Mouse (Mus musculus) ES-CJ7 (cell line): ENCODE data around the gene Ptov1.

ENCODE experiments used
- DNase-seq: peaks from one replicate; pipeline ENCODE4 v3.0.0; 2011; ENCODE audit warnings: low read depth, low spot score

The Ptov1 gene

DNA sequence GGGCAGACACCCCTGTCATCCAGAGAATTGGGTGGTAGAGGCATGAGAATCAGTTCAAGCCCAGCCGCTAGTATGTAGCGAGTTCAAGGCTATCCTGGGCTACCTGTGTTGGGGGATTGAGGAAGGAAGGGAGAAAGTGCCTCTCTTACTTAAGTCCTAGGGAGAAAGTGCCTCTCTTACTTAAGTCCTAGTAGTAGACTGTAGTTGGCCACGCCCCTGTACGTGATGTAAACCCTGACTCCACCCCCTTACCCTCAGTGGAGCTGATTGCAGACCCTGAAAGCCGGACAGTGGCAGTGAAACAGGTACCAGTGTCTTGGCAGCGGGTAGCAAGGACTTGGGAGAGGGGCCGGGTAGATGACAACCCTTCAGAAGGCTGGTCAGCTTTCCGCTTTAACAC lies 11.7 kb downstream of the Ptov1 start:
- peak; percentile 82 for DNase-seq

GRCm38 (mm10) chr7:44857042-44857552 lies 12.5 kb downstream of the Ptov1 start, which contains the start of gene Pnkp:
Gene Pnkp (plus strand): TSS chr7:44857139.
- peak; percentile 94 for DNase-seq

DNA sequence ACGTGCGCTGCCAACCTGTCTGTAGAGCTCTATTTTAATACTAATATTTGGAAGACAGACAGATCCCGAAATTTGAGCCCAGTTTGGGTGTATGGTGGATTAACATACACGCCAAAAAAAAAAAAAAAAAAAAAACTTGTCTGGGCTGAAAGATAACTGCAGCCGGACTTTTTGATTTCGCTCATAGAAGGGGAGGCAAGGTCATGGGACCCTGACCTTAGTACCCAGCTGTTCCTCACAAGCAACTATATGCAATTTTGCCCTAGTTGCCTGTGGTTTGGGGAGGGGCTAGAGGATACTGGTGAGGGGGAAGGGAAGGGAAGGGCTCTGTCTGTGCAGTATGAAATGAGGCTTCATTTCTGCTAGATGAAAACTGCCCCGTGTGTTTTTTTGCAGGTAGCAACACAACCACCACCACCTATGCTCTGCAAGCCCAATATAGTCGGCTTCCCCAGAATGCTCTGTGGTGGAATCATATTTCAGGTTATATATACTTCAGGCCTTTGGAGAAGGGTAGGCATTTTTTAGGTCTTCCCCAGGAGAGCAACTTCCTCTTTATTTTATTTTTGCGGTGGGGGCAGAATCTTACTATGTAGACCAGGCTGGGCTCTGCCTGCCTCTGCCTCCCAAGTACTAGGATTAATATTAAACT lies 13.2 kb downstream of the Ptov1 start:
- DNase-seq, result no peak

DNA sequence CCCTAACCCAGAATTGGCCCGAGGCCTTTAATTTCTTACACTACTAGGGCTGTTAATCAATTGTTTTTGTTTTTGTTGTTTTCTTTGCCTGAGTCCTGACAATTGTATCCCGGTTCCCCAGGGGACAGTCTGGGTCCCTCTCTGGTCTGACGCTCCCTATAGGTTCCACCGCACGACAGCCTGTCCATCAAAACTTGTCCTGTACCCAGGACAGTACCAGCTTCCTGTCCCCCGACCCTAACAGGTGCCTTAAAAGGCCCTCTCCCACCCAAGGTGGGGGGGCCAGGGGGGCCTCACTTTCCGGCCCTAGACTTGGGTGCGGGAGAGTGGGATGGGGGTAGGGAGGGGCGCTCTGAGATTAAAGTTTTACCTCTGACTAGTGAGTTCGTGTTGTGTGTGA lies 14.6 kb downstream of the Ptov1 start:
- DNase-seq, result no peak

DNA sequence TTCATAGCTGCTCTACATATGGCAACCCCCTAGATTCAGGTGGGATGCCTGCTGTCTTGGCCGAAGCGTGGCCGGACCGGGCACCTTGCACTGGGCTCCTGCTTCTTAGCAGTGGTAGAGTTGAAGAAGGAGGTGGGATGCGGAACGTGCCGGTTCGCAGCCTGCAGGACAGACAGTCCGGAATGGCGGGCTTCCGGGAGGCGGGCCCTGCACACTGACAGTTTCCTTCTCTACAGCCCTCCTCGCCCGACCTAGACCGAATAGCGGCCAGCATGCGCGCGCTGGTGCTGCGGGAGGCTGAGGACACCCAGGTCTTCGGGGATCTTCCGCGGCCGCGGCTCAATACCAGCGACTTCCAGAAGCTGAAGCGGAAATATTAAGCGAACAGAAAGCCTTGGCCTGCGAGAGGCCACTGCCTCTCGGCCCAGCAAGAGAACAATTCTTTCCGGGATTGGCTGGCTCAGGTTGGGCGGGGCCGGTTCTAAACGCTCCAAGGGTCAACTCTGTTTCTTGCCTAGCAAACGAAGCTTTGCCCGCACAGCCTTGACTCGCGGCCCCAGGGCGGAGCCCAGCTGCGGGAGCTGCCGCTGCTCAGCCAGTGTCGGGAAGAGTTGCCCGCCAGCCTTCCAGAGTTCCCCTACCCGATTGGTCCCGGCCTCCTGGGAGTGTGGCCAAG lies 15.1 kb downstream of the Ptov1 start:
- DNase-seq, result peak; percentile 74

DNA sequence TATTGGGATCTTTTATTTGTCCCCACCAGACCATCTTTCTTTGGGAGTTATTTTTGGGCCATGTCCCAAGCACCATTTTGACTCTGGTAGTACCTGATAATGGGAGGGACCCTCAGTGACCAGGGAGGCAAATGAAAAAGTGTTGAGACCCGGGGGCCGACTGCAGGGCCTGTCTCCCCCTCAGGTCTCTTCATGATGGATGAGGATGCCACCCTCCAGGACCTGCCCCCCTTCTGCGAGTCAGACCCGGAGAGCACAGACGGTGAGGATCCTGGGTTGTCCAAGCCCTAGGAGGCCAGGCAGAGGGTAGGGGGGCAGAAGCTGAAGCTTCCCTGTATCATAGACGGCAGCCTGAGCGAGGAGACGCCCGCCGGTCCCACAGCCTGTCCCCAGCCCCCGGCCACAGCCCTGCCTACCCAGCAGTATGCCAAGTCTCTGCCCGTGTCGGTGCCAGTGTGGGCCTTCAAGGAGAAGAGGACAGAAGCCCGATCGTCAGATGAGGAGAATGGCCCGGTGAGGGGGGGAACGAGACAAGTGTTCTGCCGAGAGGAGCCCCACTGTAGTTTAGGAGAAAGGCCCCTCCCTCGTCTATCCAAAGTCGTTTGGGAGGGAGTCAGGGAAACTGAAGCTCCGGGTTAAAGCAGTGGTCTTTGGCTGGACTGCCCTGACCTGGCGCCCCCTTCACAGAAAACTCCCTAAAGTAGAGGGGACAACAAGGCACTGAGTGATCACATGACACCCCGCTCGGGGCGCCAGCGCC lies 15.8 kb downstream of the Ptov1 start:
- DNase-seq, result no peak

- no peak for DNase-seq
Measured at GRCm38 (mm10) chr7:44853065-44853464, 16.5 kb downstream of the Ptov1 start.

DNA sequence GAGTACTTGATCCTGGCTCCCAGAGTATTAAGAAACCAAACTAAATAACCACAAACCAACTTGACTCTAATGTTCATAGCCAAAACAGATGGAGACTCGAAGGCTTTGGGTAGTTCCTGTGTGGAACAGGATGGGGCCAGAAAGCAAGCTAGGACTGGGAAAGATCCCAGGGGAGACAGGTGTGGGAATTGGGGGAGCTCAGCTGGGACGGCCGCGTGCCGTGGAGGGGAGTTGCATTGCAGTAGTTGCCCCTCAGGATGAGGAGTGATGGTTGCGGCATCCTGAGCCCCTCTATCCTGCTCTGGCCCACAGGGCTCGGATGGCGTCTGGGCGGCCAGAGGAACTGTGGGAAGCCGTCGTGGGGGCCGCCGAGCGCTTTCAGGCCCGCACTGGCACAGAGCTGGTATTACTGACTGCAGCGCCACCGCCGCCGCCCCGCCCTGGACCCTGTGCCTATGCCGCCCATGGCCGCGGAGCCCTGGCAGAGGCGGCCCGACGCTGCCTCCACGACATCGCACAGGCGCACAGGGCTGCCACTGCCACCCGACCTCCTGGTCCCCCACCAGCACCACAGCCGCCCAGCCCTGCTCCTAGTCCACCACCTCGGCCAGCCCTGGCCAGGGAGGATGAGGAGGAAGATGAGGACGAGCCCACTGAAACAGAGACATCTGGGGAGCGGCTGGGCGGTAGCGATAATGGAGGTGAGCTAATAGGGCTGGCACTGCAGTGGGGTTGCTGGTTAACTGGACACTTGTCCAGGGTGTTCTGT lies 17.1 kb downstream of the Ptov1 start:
- DNase-seq, result no peak

DNA sequence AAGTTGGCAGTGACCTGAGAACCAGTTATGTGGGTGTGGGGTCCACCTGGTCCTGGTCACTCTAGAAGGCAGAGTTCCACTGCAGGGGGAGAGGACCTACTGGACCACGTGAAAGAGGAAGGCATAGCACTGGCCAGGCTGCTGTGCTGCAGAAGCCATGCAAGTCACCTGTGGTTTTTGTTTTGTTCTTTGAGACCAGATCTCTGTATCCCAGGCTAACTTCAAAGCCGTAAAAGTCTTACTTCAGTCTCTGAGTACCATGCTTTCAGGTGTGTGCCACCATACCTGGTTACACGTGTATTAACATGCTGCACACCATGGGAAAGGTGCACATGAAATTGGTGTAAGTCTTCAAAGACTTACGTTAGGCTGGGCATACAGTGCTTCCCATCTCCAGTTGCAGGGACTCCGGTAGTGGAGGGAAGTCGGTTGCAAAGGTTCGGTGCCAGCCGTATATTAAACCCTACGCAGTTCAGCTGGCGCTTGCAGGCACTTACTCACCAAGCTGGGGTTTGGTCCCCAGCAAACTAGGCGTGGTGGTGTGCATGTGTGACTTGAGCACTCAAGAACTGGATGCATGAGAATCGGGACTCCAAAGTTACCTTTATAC lies 17.9 kb downstream of the Ptov1 start:
- DNase-seq, result no peak

DNA sequence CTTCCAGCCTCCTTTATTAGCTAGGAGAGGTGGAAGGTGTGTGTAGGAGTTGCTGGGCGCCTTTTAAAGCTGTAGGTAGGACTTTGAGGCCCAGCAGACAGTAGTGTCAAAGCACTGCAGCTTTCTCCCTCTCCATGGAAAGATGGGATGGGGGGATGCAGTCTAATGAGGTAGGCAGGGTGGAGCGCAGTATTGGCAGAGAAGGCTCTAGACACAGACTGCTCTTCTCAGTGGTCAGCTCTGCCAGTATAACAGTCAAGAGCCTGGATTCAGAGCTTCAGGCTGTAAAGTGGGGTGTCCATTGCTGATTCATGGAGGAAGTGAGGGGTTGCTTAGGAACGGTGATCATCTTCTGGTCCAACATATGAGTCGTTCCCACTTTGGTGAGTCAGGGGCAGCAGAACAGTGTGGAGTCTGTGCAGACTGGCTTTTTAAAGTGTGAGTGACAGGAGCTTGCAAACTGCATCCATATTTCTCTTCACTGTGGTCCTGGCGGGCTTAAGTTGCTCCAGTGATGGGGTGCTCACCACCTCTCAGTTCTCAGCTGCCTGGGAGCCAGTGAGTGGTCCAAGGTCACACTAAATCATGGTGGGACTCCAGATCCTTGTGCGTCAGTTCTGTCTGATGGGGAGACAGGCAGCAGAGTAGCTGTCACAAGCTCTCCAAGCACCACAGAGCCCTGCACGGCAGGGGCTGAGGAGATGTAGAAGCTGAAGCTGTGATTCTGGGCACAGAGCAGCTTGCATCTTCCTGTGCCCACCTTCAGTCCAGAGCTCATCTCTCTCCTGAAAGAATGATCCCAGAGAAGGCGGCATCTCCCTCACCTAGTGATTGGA lies 18.6 kb downstream of the Ptov1 start:
- no peak for DNase-seq

DNA sequence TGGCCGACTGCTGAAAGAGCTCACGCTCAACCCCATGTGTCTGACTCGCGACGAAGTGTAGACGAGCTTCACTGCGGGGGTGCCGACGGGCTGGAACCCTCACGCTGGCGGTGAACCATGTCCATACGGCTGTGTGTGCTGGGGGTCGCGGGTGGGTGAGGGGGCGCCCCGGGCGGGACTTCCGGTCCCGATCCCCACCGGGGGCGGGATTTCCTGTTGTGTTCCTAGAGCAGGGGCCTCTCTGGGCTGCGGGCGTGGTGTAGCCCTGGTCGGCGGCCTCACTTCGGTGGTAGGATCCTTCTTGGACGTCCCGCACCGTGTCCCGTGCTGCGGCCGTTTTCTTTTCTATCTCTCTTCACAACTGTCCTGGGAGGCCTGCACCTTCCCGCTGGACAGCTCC lies 19.4 kb downstream of the Ptov1 start:
- peak; percentile 74 for DNase-seq

GRCm38 (mm10) chr7:44849416-44850111 lies 20.0 kb downstream of the Ptov1 start:
- DNase-seq, result peak; percentile 93

DNA sequence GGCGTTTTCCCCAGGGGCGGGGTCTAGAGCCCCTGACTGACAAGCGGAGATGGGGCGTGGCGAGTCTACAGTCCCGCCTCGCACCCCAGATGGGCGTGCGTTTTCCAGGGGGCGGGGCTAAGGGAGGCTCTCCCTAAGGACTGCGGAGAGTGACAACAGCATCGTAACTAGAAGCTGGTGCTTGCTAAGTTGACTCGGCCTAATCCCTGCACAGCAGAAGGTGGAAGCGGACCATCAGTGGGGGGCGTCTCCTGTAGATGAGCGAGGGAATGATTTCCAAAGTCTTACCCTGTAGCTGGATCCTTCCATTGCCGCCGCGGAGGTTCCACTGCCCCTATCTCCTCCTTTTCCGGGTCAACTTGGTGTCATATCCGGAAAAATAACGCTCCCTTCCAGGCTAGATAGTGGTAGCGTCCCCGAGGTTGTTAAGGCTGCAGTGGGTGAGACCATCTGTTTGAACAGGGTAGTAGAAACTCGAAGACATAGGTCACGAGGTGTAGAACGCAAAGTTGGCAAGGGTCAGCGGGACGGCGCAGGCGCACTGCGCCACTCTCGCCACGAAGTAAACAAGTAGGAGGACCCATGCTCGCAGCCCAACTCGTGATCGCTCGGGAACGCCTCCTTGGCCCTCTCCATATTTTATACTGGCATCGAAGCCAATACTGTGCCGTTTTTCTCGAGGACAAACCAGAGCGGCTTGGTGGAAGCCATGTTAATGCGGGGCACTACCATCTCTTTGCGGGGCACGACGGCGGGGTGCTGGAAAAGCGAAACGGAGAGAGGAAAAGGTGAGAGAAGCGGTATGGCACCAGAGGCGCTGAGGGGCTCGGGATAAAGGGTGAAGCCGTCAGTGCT lies 20.8 kb downstream of the Ptov1 start, which contains the start of the genes Akt1s1 and Tbc1d17:
Gene Akt1s1 (plus strand): TSS at position 431 of the 855 bp plus-strand sequence.
Gene Tbc1d17 (minus strand): TSS at position 519 of the 855 bp plus-strand sequence.
- peak; percentile 100 for DNase-seq

GRCm38 (mm10) chr7:44847772-44848171 lies 21.8 kb downstream of the Ptov1 start:
- no peak for DNase-seq

- no peak for DNase-seq
Measured at GRCm38 (mm10) chr7:44846804-44847203, 22.8 kb downstream of the Ptov1 start.

- DNase-seq, result no peak
Measured at GRCm38 (mm10) chr7:44845006-44845405, 24.6 kb downstream of the Ptov1 start.

DNA sequence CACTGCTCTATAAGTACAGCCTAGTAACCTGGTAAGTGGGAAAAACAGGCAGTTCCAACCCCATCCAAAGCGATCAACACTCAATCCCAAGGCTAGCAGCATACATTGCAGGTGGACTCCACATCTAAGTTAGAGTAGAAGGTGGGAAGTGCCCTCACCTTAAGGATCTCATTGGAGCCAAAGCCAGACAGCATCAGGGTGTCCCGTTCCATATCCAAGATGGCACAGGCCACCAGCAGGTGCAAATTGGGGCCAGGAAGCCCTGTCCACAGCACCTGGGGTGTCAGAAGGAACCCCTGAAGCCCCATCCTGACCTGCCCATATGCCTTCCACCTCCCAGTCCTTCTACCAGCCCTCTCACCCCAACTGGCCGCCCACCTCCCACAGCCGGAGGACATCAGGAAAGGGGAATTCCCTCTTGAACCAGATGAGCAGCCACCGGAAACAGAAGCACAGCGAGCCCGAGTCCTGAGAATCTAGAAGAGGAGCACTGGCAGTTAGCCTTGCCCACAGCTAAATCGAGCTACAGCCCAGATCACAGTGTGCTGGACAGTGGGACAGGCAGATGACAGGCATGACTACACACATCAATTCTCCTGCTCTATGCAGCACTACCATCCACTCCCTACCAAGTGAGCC lies 27.6 kb downstream of the Ptov1 start:
- DNase-seq, result no peak

DNA sequence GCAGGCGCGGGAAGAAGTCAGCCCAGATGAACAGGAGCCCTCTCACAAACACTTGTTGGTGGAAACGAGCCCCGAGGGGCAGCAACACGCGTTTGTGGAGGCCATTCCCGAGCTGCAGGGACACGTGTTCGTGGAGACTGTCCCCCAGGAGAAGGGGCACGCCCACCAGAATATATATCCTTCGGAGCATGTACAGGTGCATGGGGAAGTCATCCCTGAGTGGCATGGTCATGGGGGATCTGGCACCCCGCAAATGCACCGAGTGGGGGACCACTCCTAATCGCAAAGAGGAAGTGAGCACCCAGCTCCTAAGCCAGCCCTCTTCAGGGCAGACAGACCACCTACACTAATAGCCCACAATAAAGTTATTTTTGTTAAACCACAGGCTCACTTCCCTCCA lies 29.2 kb downstream of the Ptov1 start:
- DNase-seq, result no peak
